Mouse (Mus musculus): ENCODE data around the gene Pip4k2c.

DNA sequence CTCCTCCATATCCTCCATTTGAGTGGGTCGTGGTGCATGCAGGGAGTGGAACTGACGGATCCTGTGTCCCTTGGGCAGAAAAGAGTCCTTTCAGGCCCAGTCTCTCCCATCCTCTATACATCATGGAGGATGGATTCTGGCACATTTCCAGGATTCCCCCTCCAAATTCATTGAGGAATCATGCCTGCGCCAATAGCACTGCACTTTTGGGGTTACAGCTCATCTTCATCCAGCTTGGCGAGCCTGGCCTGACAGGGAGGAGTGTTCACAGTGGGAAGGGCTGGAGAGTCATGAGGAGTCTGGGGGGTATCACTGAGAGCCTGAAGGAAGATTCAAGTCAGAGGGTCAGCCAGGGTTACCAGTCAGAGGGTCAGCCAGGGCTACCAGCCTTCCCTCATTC, 28.8 kb downstream of the Pip4k2c start:
- TF ChIP-seq CTCF (IDR thresholded peaks at IDR 0.05; ENCODE audit: extremely low read depth, insufficient read depth, insufficient read length, insufficient replicate concordance) = no peak
- TF ChIP-seq POLR2A (IDR thresholded peaks at IDR 0.05; ENCODE audit: low read depth, low read length) = no peak
